Mouse (Mus musculus) CH12.LX (cell line): Measurements from ENCODE around the gene Tmem174. TPM values are rescaled to one million over a fixed set of nuclear protein-coding genes. Genes with fewer than 3 reads are reported as not detected.

Source experiments
- DNase-seq: peaks from one replicate; pipeline ENCODE4 v3.0.0-alpha.2; 2013; ENCODE audit errors: extremely low read depth
- H3K27ac ChIP-seq: 2 replicates; pipeline ENCODE4 v1.5.1; 2012; ENCODE audit warnings: low read depth, mild to moderate bottlenecking, control low read depth, moderate library complexity; ENCODE audit not compliant: insufficient read depth
- H3K27me3 ChIP-seq: replicated peaks from 2 replicates; pipeline ENCODE3; 2012; ENCODE audit warnings: inconsistent platforms
- H3K36me3 ChIP-seq, 2 experiments: replicated peaks in 1 of 2; 2 replicates each; pipeline versions ENCODE3 to v1.6.1; 2012; ENCODE audit warnings: inconsistent platforms in 1 of 2, low read length in 1 of 2, mild to moderate bottlenecking in 1 of 2, mixed read lengths in 1 of 2, moderate library complexity in 1 of 2; ENCODE audit not compliant: control insufficient read depth in 1 of 2, insufficient read depth in 1 of 2
- H3K4me1 ChIP-seq, 2 experiments: 2 replicates each; pipeline ENCODE4 v1.6.1; 2012; ENCODE audit warnings: inconsistent platforms in 1 of 2, moderate library complexity in 1 of 2; ENCODE audit not compliant: insufficient read depth in 2 of 2, control insufficient read depth in 1 of 2
- H3K4me2 ChIP-seq: 2 replicates; pipeline ENCODE4 v1.6.1; 2012; ENCODE audit warnings: low read depth, mild to moderate bottlenecking, control low read depth; ENCODE audit not compliant: poor library complexity, insufficient read depth, severe bottlenecking
- H3K4me3 ChIP-seq, 3 experiments: fragments of 150-350 bp in 1 of 3; sonication (generic) in 1 of 3; replicated peaks in 1 of 3; 2 replicates each; pipeline versions ENCODE3 to v1.5.1; 2011 to 2012; ENCODE audit warnings: low read depth in 2 of 3, low read length in 2 of 3, mild to moderate bottlenecking in 2 of 3, moderate library complexity in 2 of 3, control low read depth in 1 of 3, improper control_type of control experiment in 1 of 3, inconsistent platforms in 1 of 3, mixed read lengths in 1 of 3; ENCODE audit not compliant: poor library complexity in 1 of 3
- H3K79me2 ChIP-seq: replicated peaks from 2 replicates; pipeline ENCODE4 v1.6.1; 2012; ENCODE audit warnings: mild to moderate bottlenecking, moderate library complexity; ENCODE audit not compliant: control insufficient read depth, poor library complexity, insufficient read depth, severe bottlenecking; ENCODE audit errors: extremely low read depth
- H3K9ac ChIP-seq: 2 replicates; pipeline ENCODE4 v1.6.1; 2012; ENCODE audit warnings: low read depth, mild to moderate bottlenecking, control low read depth, moderate library complexity; ENCODE audit not compliant: insufficient read depth
- H3K9me3 ChIP-seq: replicated peaks from 2 replicates; pipeline ENCODE3; 2012; ENCODE audit warnings: low read length, inconsistent platforms, mixed read lengths
- BHLHE40 ChIP-seq: IDR thresholded peaks from 2 replicates; pipeline ENCODE4 v1.6.1; 2011; ENCODE audit warnings: mild to moderate bottlenecking, low read depth, low read length, improper control_type of control experiment
- CHD2 ChIP-seq: IDR thresholded peaks from 2 replicates; pipeline ENCODE4 v1.6.1; 2011; ENCODE audit warnings: low read length, improper control_type of control experiment
- CTCF ChIP-seq, 2 experiments: IDR thresholded peaks in 1 of 2; conservative IDR thresholded peaks in 1 of 2; 2 replicates each; pipeline ENCODE4 v1.5.1; 2011 to 2012; ENCODE audit warnings: low read depth in 2 of 2, low read length in 2 of 2, improper control_type of control experiment in 1 of 2, inconsistent platforms in 1 of 2, mild to moderate bottlenecking in 1 of 2, moderate library complexity in 1 of 2
- E2F4 ChIP-seq: IDR thresholded peaks from 2 replicates; pipeline ENCODE4 v1.6.1; 2011; ENCODE audit warnings: low read depth, low read length, improper control_type of control experiment; ENCODE audit not compliant: insufficient replicate concordance
- GABPA ChIP-seq: IDR thresholded peaks from 2 replicates; pipeline ENCODE4 v1.6.1; 2012; ENCODE audit warnings: low read depth, low read length, improper control_type of control experiment, inconsistent platforms; ENCODE audit not compliant: insufficient replicate concordance
- IRF4 ChIP-seq: IDR thresholded peaks from 2 replicates; pipeline ENCODE4 v1.6.1; 2014; ENCODE audit warnings: low read depth, mild to moderate bottlenecking, inconsistent platforms, low read length, improper control_type of control experiment
- JUN ChIP-seq: IDR thresholded peaks from 2 replicates; pipeline ENCODE4 v1.6.1; 2011; ENCODE audit warnings: low read depth, mild to moderate bottlenecking, low read length, improper control_type of control experiment, moderate library complexity; ENCODE audit not compliant: insufficient read depth
- MAX ChIP-seq: IDR thresholded peaks from 2 replicates; pipeline ENCODE4 v1.6.1; 2011; ENCODE audit warnings: low read length, improper control_type of control experiment
- MEF2A ChIP-seq: IDR thresholded peaks from 2 replicates; pipeline ENCODE4 v1.6.1; 2014; ENCODE audit warnings: low read depth, mild to moderate bottlenecking, inconsistent platforms, low read length, improper control_type of control experiment, borderline replicate concordance
- MYC ChIP-seq: IDR thresholded peaks from 2 replicates; pipeline ENCODE4 v1.6.1; 2011; ENCODE audit warnings: low read depth, mild to moderate bottlenecking, improper control_type of control experiment, low read length
- PAX5 ChIP-seq: IDR thresholded peaks from 2 replicates; pipeline ENCODE4 v1.6.1; 2012; ENCODE audit warnings: low read length, inconsistent platforms, mixed read lengths
- RCOR1 ChIP-seq: conservative IDR thresholded peaks from 2 replicates; pipeline ENCODE4 v1.6.1; 2012; ENCODE audit warnings: low read depth, mild to moderate bottlenecking, inconsistent platforms, low read length, improper control_type of control experiment
- SIN3A ChIP-seq: IDR thresholded peaks from 2 replicates; pipeline ENCODE4 v1.6.1; 2012; ENCODE audit warnings: low read length, improper control_type of control experiment, inconsistent platforms
- TBP ChIP-seq: conservative IDR thresholded peaks from 2 replicates; pipeline ENCODE4 v1.6.1; 2011; ENCODE audit warnings: low read depth, low read length, improper control_type of control experiment
- TCF12 ChIP-seq: IDR thresholded peaks from 2 replicates; pipeline ENCODE4 v1.6.1; 2014; ENCODE audit warnings: low read depth, mild to moderate bottlenecking, inconsistent platforms, low read length, improper control_type of control experiment
- UBTF ChIP-seq: IDR thresholded peaks from 2 replicates; pipeline ENCODE4 v1.6.1; 2012; ENCODE audit warnings: low read depth, mild to moderate bottlenecking, inconsistent platforms, low read length, improper control_type of control experiment, moderate library complexity
- USF2 ChIP-seq: conservative IDR thresholded peaks from 2 replicates; pipeline ENCODE4 v1.6.1; 2011; ENCODE audit warnings: low read depth, low read length, improper control_type of control experiment
- ZC3H11A ChIP-seq: IDR thresholded peaks from 2 replicates; pipeline ENCODE4 v1.6.1; 2012; ENCODE audit warnings: low read depth, mild to moderate bottlenecking, inconsistent platforms, low read length, improper control_type of control experiment
- ZMIZ1 ChIP-seq: IDR thresholded peaks from 2 replicates; pipeline ENCODE4 v1.6.1; 2012; ENCODE audit warnings: low read depth, mild to moderate bottlenecking, inconsistent platforms, low read length, improper control_type of control experiment
- ZNF384 ChIP-seq: IDR thresholded peaks from 2 replicates; pipeline ENCODE4 v1.6.1; 2012; ENCODE audit warnings: low read depth, low read length, improper control_type of control experiment, inconsistent platforms
- dilution Hi-C: fragments of 300-500 bp; cut with MboI; formaldehyde crosslinking; loops from 2 replicates; pipeline ENCODE4 v1.14.3; 2020; ENCODE audit warnings: low sequenced_read_pairs; ENCODE audit not compliant: extremely low pct_unique_long_range_greater_than_20kb, extremely low pct_ligation_motif_present
- in situ Hi-C: fragments of 300-500 bp; cut with MboI; formaldehyde crosslinking; loops from 3 replicates; pipeline ENCODE4 v1.14.3; 2019; ENCODE audit warnings: low sequenced_read_pairs, low pct_ligation_motif_present, low pct_unique_long_range_greater_than_20kb, mixed read lengths
- polyA plus RNA-seq: library from polyadenylated mRNA; unstranded; fragments of >175 nt; gene quantifications from 2 replicates; pipeline ENCODE4 v1.2.1, GENCODE M21; 2012; ENCODE audit warnings: low read depth; ENCODE audit not compliant: insufficient read length
- total RNA-seq, 2 experiments: library from RNA; depleted of rRNA; stranded (reverse); fragments of 300-350 nt in 1 of 2; fragments of >200 nt in 1 of 2; gene quantifications; 2 replicates each; pipeline ENCODE4 v1.2.3; 2012 to 2014

Tmem174 gene
- total and polyA plus RNA-seq, 3 experiments = not detected

GRCm38 (mm10) chr13:98652194-98652593 lies 15.0 kb upstream of the Tmem174 start:
- no peak for TF ChIP-seq ZMIZ1
- TF ChIP-seq ZC3H11A = no peak
- no peak for TF ChIP-seq MEF2A
- TF ChIP-seq UBTF = no peak
- no peak for TF ChIP-seq SIN3A
- TF ChIP-seq RCOR1 = no peak
- no peak for TF ChIP-seq ZNF384
- no peak for TF ChIP-seq CHD2
- TF ChIP-seq JUN = no peak
- no peak for TF ChIP-seq USF2
- no peak for TF ChIP-seq IRF4
- no peak for TF ChIP-seq MAX
- TF ChIP-seq TBP = no peak
- TF ChIP-seq PAX5 = no peak
- TF ChIP-seq E2F4 = no peak
- TF ChIP-seq CTCF (conservative IDR thresholded peaks at IDR 0.05 in 1 of 2, IDR thresholded peaks at IDR 0.05 in 1 of 2; ENCODE audit: low read depth in 2 of 2, low read length in 2 of 2) = no peak
- no peak for TF ChIP-seq GABPA
- no peak for TF ChIP-seq MYC
- TF ChIP-seq TCF12 = no peak
- H3K4me1 ChIP-seq = peaks cover 0 to 30% of the 10 kb centered on the region in 2 experiments; a peak in 2 of 4 replicates
- H3K79me2 ChIP-seq = no peaks in the 10 kb centered on the region
- dilution Hi-C loops = no loop called here
- H3K27me3 ChIP-seq = no peaks in the 10 kb centered on the region
- H3K27ac ChIP-seq = no peak overlapping the region
- no peak overlapping the region for H3K9ac ChIP-seq
- H3K4me3 ChIP-seq = no peak overlapping the region
- no peak overlapping the region for H3K4me2 ChIP-seq
- no peaks in the 10 kb centered on the region for H3K36me3 ChIP-seq
- in situ Hi-C loops = no loop called here
- no peaks in the 10 kb centered on the region for H3K9me3 ChIP-seq
- DNase-seq = no peak

- no peak overlapping the region for H3K4me2 ChIP-seq
- H3K27me3 ChIP-seq = no peaks in the 10 kb centered on the region
- DNase-seq = peak; percentile 65
- peaks cover 0 to 30% of the 10 kb centered on the region in 2 experiments; a peak in 2 of 4 replicates for H3K4me1 ChIP-seq
- no peaks in the 10 kb centered on the region for H3K36me3 ChIP-seq
- dilution Hi-C loops (no loop called here), in situ Hi-C loops (no loop called here)
- no peak overlapping the region for H3K27ac ChIP-seq
- no peak overlapping the region for H3K4me3 ChIP-seq
- H3K9ac ChIP-seq = no peak overlapping the region
- H3K9me3 ChIP-seq = no peaks in the 10 kb centered on the region
- no peaks in the 10 kb centered on the region for H3K79me2 ChIP-seq
- TF ChIP-seq USF2 (no peak), BHLHE40 (peak; percentile 81)
Observed at GRCm38 (mm10) chr13:98651228-98651977, 14.2 kb upstream of the Tmem174 start.
